9 mouse cellular contexts compared by ENCODE assay signal in genomic region chr10:40177323-40177962, GRCm38 (mm10). TPM values are rescaled to one million over a fixed set of nuclear protein-coding genes. Genes with fewer than 3 reads are reported as not detected.
DNase-seq lines count a peak whose midpoint lies in the region; ATAC-seq and TF ChIP-seq lines count a peak whose summit lies in the region.
"Had no signal": no experiment of that assay in that cellular context is flagged by ENCODE, and none has a peak within 500 bp of the region (broad histone marks: within the 10 kb centered on the region; RNA-seq: fewer than 3 reads in every experiment).

No protein-coding gene starts in this region.

- ATAC-seq in liver, embryonic 11.5 days (replicated peaks; ENCODE audit: low FRiP score), result no peak
- peak; percentile 79 for ATAC-seq in stomach, embryonic 15.5 days (ENCODE audit: insufficient read depth, low FRiP score, low read depth)
- no peak for ATAC-seq in midbrain, embryonic 15.5 days (replicated peaks)

- no peaks in the 10 kb centered on the region for H3K9me3 ChIP-seq in liver, embryonic 11.5 days (ENCODE audit: control insufficient read depth, low read length)
- H3K9me3 ChIP-seq in stomach, embryonic 15.5 days, result no peaks in the 10 kb centered on the region
- no peaks in the 10 kb centered on the region for H3K9me3 ChIP-seq in midbrain, embryonic 15.5 days
- H3K9me3 ChIP-seq: limb, embryonic 13.5 days had no signal

- TF ChIP-seq CTCF in liver, adult 2 months (IDR thresholded peaks at IDR 0.05; ENCODE audit: low read depth, low read length), result no peak

- peak overlapping the region; percentile 74 for H3K27ac ChIP-seq in liver, adult 2 months (replicated peaks; ENCODE audit: insufficient read depth, low read depth, low read length)
- H3K27ac ChIP-seq in liver, embryonic 11.5 days (ENCODE audit: low read depth, low read length), result no peak overlapping the region
- 0 out of 2 replicates have a peak overlapping the region, but pooled peaks have one; percentile 31 for H3K27ac ChIP-seq in stomach, embryonic 15.5 days
- H3K27ac ChIP-seq in midbrain, embryonic 15.5 days, result no peak overlapping the region
- H3K27ac ChIP-seq: limb, embryonic 13.5 days had no signal

- no peak for TF ChIP-seq POLR2A in liver, adult 2 months (IDR thresholded peaks at IDR 0.05; ENCODE audit: extremely low read depth, insufficient read depth, low read length)

- DNase-seq in liver, adult 2 months (ENCODE audit: extremely low read depth, low read depth, low spot score), result peak; percentile 94
- DNase-seq in liver, embryonic 11.5 days (ENCODE audit: low spot score), result no peak
- peak; percentile 69 to 81 for DNase-seq in adrenal gland, postnatal 36 days
- DNase-seq in heart, postnatal 14 days, result peak; percentile 52 to 67
- DNase-seq in left cerebral cortex, postnatal 4 days, result peak; percentile 24
- DNase-seq in gastrocnemius, postnatal 25 days, result no peak

- WGBS in liver, adult 2 months, result 8% methylated on average over 6 of the region's 6 CpGs
- WGBS in liver, embryonic 11.5 days, result 47% methylated on average over 6 of the region's 6 CpGs
- 27% methylated on average over 6 of the region's 6 CpGs for WGBS in stomach, embryonic 15.5 days
- 57% methylated on average over 6 of the region's 6 CpGs for WGBS in midbrain, embryonic 15.5 days

- no peaks in the 10 kb centered on the region for H3K27me3 ChIP-seq in liver, adult 2 months (ENCODE audit: control insufficient read depth, insufficient read depth, low read length)
- H3K27me3 ChIP-seq in liver, embryonic 11.5 days (replicated peaks; ENCODE audit: control insufficient read depth, insufficient read depth, low read length), result no peaks in the 10 kb centered on the region
- H3K27me3 ChIP-seq in stomach, embryonic 15.5 days (replicated peaks), result no peaks in the 10 kb centered on the region
- H3K27me3 ChIP-seq in midbrain, embryonic 15.5 days (replicated peaks), result no peaks in the 10 kb centered on the region
- H3K27me3 ChIP-seq: limb, embryonic 13.5 days had no signal

- H3K36me3 ChIP-seq in liver, adult 2 months (ENCODE audit: control insufficient read depth, insufficient read depth, low read length), result no peaks in the 10 kb centered on the region
- no peaks in the 10 kb centered on the region for H3K36me3 ChIP-seq in liver, embryonic 11.5 days (ENCODE audit: control insufficient read depth, insufficient read depth, low read length)
- H3K36me3 ChIP-seq in stomach, embryonic 15.5 days, result no peaks in the 10 kb centered on the region
- no peaks in the 10 kb centered on the region for H3K36me3 ChIP-seq in midbrain, embryonic 15.5 days (replicated peaks)
- H3K36me3 ChIP-seq: limb, embryonic 13.5 days had no signal

- peak overlapping the region; percentile 75 for H3K9ac ChIP-seq in liver, adult 2 months (ENCODE audit: low read depth, low read length)
- H3K9ac ChIP-seq in liver, embryonic 11.5 days (ENCODE audit: low read depth, low read length), result no peak overlapping the region
- H3K9ac ChIP-seq in stomach, embryonic 15.5 days, result no peak overlapping the region
- no peak overlapping the region for H3K9ac ChIP-seq in midbrain, embryonic 15.5 days
- H3K9ac ChIP-seq: limb, embryonic 13.5 days had no signal

- intact Hi-C loops in heart, postnatal 14 days (cut with DNase I), result loop anchor here (2.0 kb wide), 1 partner anchor 31 kb away; no protein-coding TSS in a partner anchor
- intact Hi-C loops in left cerebral cortex, postnatal 4 days (cut with DNase I), result no loop called here

- peak overlapping the region; percentile 48 for H3K4me3 ChIP-seq in liver, adult 2 months (ENCODE audit: insufficient read depth, low read depth, low read length)
- no peak overlapping the region for H3K4me3 ChIP-seq in liver, embryonic 11.5 days (ENCODE audit: low read depth, low read length)
- no peak overlapping the region for H3K4me3 ChIP-seq in stomach, embryonic 15.5 days (replicated peaks)
- no peak overlapping the region for H3K4me3 ChIP-seq in midbrain, embryonic 15.5 days
- H3K4me3 ChIP-seq: limb, embryonic 13.5 days had no signal

- no peaks in the 10 kb centered on the region for H3K79me2 ChIP-seq in liver, adult 2 months (ENCODE audit: control insufficient read depth, insufficient read depth, low read length)

- peaks cover 6% of the 10 kb centered on the region; the same call in 1 of the 2 replicates for H3K4me1 ChIP-seq in liver, adult 2 months (ENCODE audit: control insufficient read depth, insufficient read depth, low read length)
- no peaks in the 10 kb centered on the region for H3K4me1 ChIP-seq in liver, embryonic 11.5 days (replicated peaks; ENCODE audit: control insufficient read depth, insufficient read depth, low read length)
- H3K4me1 ChIP-seq in stomach, embryonic 15.5 days, result no peaks in the 10 kb centered on the region
- H3K4me1 ChIP-seq in midbrain, embryonic 15.5 days, result no peaks in the 10 kb centered on the region
- H3K4me1 ChIP-seq: limb, embryonic 13.5 days had no signal

- no peak overlapping the region for H3K4me2 ChIP-seq in liver, embryonic 11.5 days
- H3K4me2 ChIP-seq in stomach, embryonic 15.5 days, result peak overlapping the region; percentile 21; the same call in 1 of the 2 replicates
- H3K4me2 ChIP-seq in midbrain, embryonic 15.5 days, result no peak overlapping the region
- H3K4me2 ChIP-seq: limb, embryonic 13.5 days had no signal

RNA-seq across cellular contexts. Expression of gene Slc16a10, which starts 35.4 kb away (rescaled TPM):
- 72.2 and 76.0 TPM in 2 replicates for total RNA-seq in liver, adult 2 months (2014; rRNA removed)
- 55.4 and 61.4 TPM in 2 replicates for polyA plus RNA-seq in liver, adult 2 months (2012; rRNA removed)
- polyA plus RNA-seq in liver, embryonic 11.5 days (2014; fragmentation: Nextera tagmentation; extraction: Ambion mirVana), result 46.9 and 49.2 TPM in 2 replicates
- 10 to 100 TPM; 21.8 to 22.5 TPM for total RNA-seq in adrenal gland, postnatal 36 days (2021)
- 10 to 100 TPM; 22.4 to 24.9 TPM for total RNA-seq in heart, postnatal 14 days (2021)
- 1 to 10 TPM; 3.7 to 3.8 TPM for total RNA-seq in left cerebral cortex, postnatal 4 days (2021)
- 16.5 and 17.0 TPM in 2 replicates for polyA plus RNA-seq in stomach, embryonic 15.5 days (2015; fragmentation: Nextera tagmentation; extraction: Ambion mirVana)
- 10 to 100 TPM; 24.1 to 39.7 TPM for total RNA-seq in gastrocnemius, postnatal 25 days (2021)
- 3.6 and 4.1 TPM in 2 replicates for polyA plus RNA-seq in midbrain, embryonic 15.5 days (2015; fragmentation: Nextera tagmentation; extraction: Ambion mirVana)

Comparison
In these comparisons a context has a peak if more than half of its experiments do, and no peak if none do; other contexts are left out.
1. DNase-seq: peak in liver, adult 2 months (single experiment), adrenal gland, postnatal 36 days (2 of 2), heart, postnatal 14 days (2 of 2) and left cerebral cortex, postnatal 4 days (single experiment); none in liver, embryonic 11.5 days (single experiment) and gastrocnemius, postnatal 25 days (single experiment).
2. H3K27ac ChIP-seq: peak in liver, adult 2 months (single experiment) and stomach, embryonic 15.5 days (single experiment); none in liver, embryonic 11.5 days (single experiment) and midbrain, embryonic 15.5 days (single experiment).
3. RNA of gene Slc16a10, which starts 35.4 kb away (total RNA-seq): 72.2 to 76.0 TPM in liver, adult 2 months, 24.1 to 39.7 TPM in gastrocnemius, postnatal 25 days, 22.4 to 24.9 TPM in heart, postnatal 14 days and 21.8 to 22.5 TPM in adrenal gland, postnatal 36 days; 3.7 to 3.8 TPM in left cerebral cortex, postnatal 4 days; every median in the first group is over 4 times any median in the second.